Mouse (Mus musculus) hindbrain, embryonic 14.5 days (tissue): ENCODE measurements around the gene Ankrd22. TPM values are rescaled to one million over a fixed set of nuclear protein-coding genes. Genes with fewer than 3 reads are reported as not detected.

Source experiments
- ATAC-seq: fragments of 200-750 bp; cut with Nextera tagmentation; 2 replicates; pipeline ENCODE4 v1.8.0; 2017; ENCODE audit warnings: moderate number of reproducible peaks, mild to moderate bottlenecking, moderate TSS enrichment, moderate library complexity; ENCODE audit not compliant: low FRiP score
- DNase-seq: peaks from one replicate; pipeline ENCODE4 v3.0.0-alpha.2; 2015; ENCODE audit warnings: low spot score
- H3K27ac ChIP-seq: fragments of 300-500 bp; sonication (generic); 2 replicates; pipeline ENCODE4 v1.5.1; 2014; ENCODE audit warnings: mild to moderate bottlenecking, moderate library complexity
- H3K27me3 ChIP-seq: fragments of 300-500 bp; sonication (generic); 2 replicates; pipeline ENCODE4 v1.6.1; 2014; ENCODE audit warnings: mild to moderate bottlenecking, low read length, mixed read lengths; ENCODE audit not compliant: control insufficient read depth, insufficient read depth
- H3K36me3 ChIP-seq: fragments of 300-500 bp; sonication (generic); replicated peaks from 2 replicates; pipeline ENCODE4 v1.6.1; 2014; ENCODE audit not compliant: control insufficient read depth, insufficient read depth
- H3K4me1 ChIP-seq: fragments of 300-500 bp; sonication (generic); replicated peaks from 2 replicates; pipeline ENCODE4 v1.6.1; 2014; ENCODE audit warnings: antibody characterized with exemption, low read length, mixed read lengths; ENCODE audit not compliant: control insufficient read depth, insufficient read depth
- H3K4me2 ChIP-seq: fragments of 300-500 bp; sonication (generic); replicated peaks from 2 replicates; pipeline ENCODE4 v1.6.1; 2014; ENCODE audit warnings: mild to moderate bottlenecking, moderate library complexity
- H3K4me3 ChIP-seq: fragments of 300-500 bp; sonication (generic); replicated peaks from 2 replicates; pipeline ENCODE4 v1.5.1; 2014; ENCODE audit warnings: mild to moderate bottlenecking, low read length
- H3K9ac ChIP-seq: fragments of 300-500 bp; sonication (generic); 2 replicates; pipeline ENCODE4 v1.6.1; 2014
- H3K9me3 ChIP-seq: fragments of 300-500 bp; sonication (generic); 2 replicates; pipeline ENCODE4 v1.6.1; 2016; ENCODE audit warnings: low read length; ENCODE audit not compliant: control insufficient read depth
- WGBS: fragments of 180-500 bp; shearing (Covaris S2); extraction: QIAGEN DNeasy Blood & Tissue Kit; methylation state at CpG from one replicate; pipeline ENCODE4 v1.1.7; 2014; 5-methylcytosine and 5-hydroxymethylcytosine counted together
- polyA plus RNA-seq: library from polyadenylated mRNA; unstranded; fragments of >200 nt; fragmentation: Nextera tagmentation; extraction: Ambion mirVana; gene quantifications from 2 replicates; pipeline ENCODE4 v1.2.1, GENCODE M21; 2014

Gene Ankrd22
- polyA plus RNA-seq, 1 experiment from 2014 or later = not detected

GRCm38 (mm10) chr19:34202668-34203067, 36.8 kb upstream of the Ankrd22 start:
- no peak for ATAC-seq
- no peak for DNase-seq
- no peaks in the 10 kb centered on the region for H3K9me3 ChIP-seq
- no peak overlapping the region for H3K9ac ChIP-seq
- H3K4me1 ChIP-seq = no peaks in the 10 kb centered on the region
- H3K4me2 ChIP-seq = no peak overlapping the region
- no peak overlapping the region for H3K4me3 ChIP-seq
- H3K27ac ChIP-seq = no peak overlapping the region
- H3K27me3 ChIP-seq = no peaks in the 10 kb centered on the region
- H3K36me3 ChIP-seq = no peaks in the 10 kb centered on the region
- WGBS = 81% methylated on average over 2 of the region's 2 CpGs

- Histone ChIP-seq H3K9me3 (no peaks in the 10 kb centered on the region), H3K9ac (no peak overlapping the region), H3K27me3 (no peaks in the 10 kb centered on the region), H3K27ac (no peak overlapping the region), H3K36me3 (no peaks in the 10 kb centered on the region), H3K4me2 (no peak overlapping the region), H3K4me3 (no peak overlapping the region), H3K4me1 (no peaks in the 10 kb centered on the region)
- 86% methylated on average over 2 of the region's 2 CpGs for WGBS
- no peak for ATAC-seq
- DNase-seq = no peak
Observed at GRCm38 (mm10) chr19:34199488-34199887, 33.6 kb upstream of the Ankrd22 start.

- Histone ChIP-seq H3K36me3 (no peaks in the 10 kb centered on the region), H3K4me2 (no peak overlapping the region), H3K9ac (no peak overlapping the region), H3K4me1 (peaks cover 3% of the 10 kb centered on the region; the same call in 1 of the 2 replicates), H3K9me3 (no peaks in the 10 kb centered on the region), H3K27ac (no peak overlapping the region), H3K27me3 (peaks cover under 1% of the 10 kb centered on the region; the same call in 1 of the 2 replicates), H3K4me3 (no peak overlapping the region)
- 92% methylated on average over 4 of the region's 4 CpGs for WGBS
- DNase-seq = no peak
- no peak for ATAC-seq
Observed at GRCm38 (mm10) chr19:34198901-34199300, 33.0 kb upstream of the Ankrd22 start.

- H3K27me3 ChIP-seq = peaks cover 6% of the 10 kb centered on the region; the same call in 1 of the 2 replicates
- ATAC-seq (no peak), DNase-seq (no peak)
- no peak overlapping the region for H3K4me3 ChIP-seq
- H3K4me2 ChIP-seq = no peak overlapping the region
- H3K9me3 ChIP-seq = no peaks in the 10 kb centered on the region
- no peak overlapping the region for H3K9ac ChIP-seq
- H3K27ac ChIP-seq = no peak overlapping the region
- 88% methylated on average over 1 of the region's 1 CpGs for WGBS
- peaks cover 10% of the 10 kb centered on the region; the same call in 1 of the 2 replicates for H3K4me1 ChIP-seq
- H3K36me3 ChIP-seq = no peaks in the 10 kb centered on the region
Observed at GRCm38 (mm10) chr19:34198066-34198465, 32.2 kb upstream of the Ankrd22 start.

- peaks cover 10% of the 10 kb centered on the region; the same call in 1 of the 2 replicates for H3K4me1 ChIP-seq
- no peak overlapping the region for H3K9ac ChIP-seq
- H3K4me2 ChIP-seq = no peak overlapping the region
- no peak for DNase-seq
- H3K27me3 ChIP-seq = peaks cover 6% of the 10 kb centered on the region; the same call in 1 of the 2 replicates
- no peak for ATAC-seq
- 80% methylated on average over 2 of the region's 2 CpGs for WGBS
- no peaks in the 10 kb centered on the region for H3K36me3 ChIP-seq
- H3K4me3 ChIP-seq = no peak overlapping the region
- H3K9me3 ChIP-seq = no peaks in the 10 kb centered on the region
- no peak overlapping the region for H3K27ac ChIP-seq
Observed at GRCm38 (mm10) chr19:34195031-34195430, 29.2 kb upstream of the Ankrd22 start.

GRCm38 (mm10) chr19:34194132-34194745, 28.4 kb upstream of the Ankrd22 start:
- Histone ChIP-seq H3K4me3 (peak overlapping the region; percentile 60; the same call in 1 of the 2 replicates), H3K9ac (no peak overlapping the region), H3K27ac (no peak overlapping the region), H3K4me1 (peaks cover 10% of the 10 kb centered on the region; the same call in 1 of the 2 replicates), H3K4me2 (peak overlapping the region; percentile 86), H3K9me3 (no peaks in the 10 kb centered on the region), H3K36me3 (no peaks in the 10 kb centered on the region), H3K27me3 (peaks cover 6% of the 10 kb centered on the region; the same call in 1 of the 2 replicates)
- no peak for DNase-seq
- 89% methylated on average over 6 of the region's 6 CpGs for WGBS
- ATAC-seq = no peak

GRCm38 (mm10) chr19:34193683-34194082, 27.8 kb upstream of the Ankrd22 start:
- 60% methylated on average over 9 of the region's 9 CpGs for WGBS
- DNase-seq (no peak), ATAC-seq (no peak)
- H3K9ac ChIP-seq = peak overlapping the region; percentile 78; the same call in 1 of the 2 replicates
- H3K27ac ChIP-seq = no peak overlapping the region
- no peaks in the 10 kb centered on the region for H3K36me3 ChIP-seq
- peaks cover 10% of the 10 kb centered on the region; the same call in 1 of the 2 replicates for H3K4me1 ChIP-seq
- H3K4me3 ChIP-seq = peak overlapping the region; percentile 60
- peak overlapping the region; percentile 86 for H3K4me2 ChIP-seq
- H3K9me3 ChIP-seq = no peaks in the 10 kb centered on the region
- peaks cover 6% of the 10 kb centered on the region; the same call in 1 of the 2 replicates for H3K27me3 ChIP-seq

- Histone ChIP-seq H3K9me3 (no peaks in the 10 kb centered on the region), H3K4me3 (peak overlapping the region; percentile 60), H3K27me3 (peaks cover 6% of the 10 kb centered on the region; the same call in 1 of the 2 replicates), H3K4me2 (peak overlapping the region; percentile 86), H3K9ac (peak overlapping the region; percentile 78), H3K27ac (no peak overlapping the region), H3K36me3 (no peaks in the 10 kb centered on the region), H3K4me1 (peaks cover 10% of the 10 kb centered on the region; the same call in 1 of the 2 replicates)
- DNase-seq (peak; percentile 45), ATAC-seq (no peak)
- 7% methylated on average over 9 of the region's 9 CpGs for WGBS
Observed at GRCm38 (mm10) chr19:34193149-34193548, 27.3 kb upstream of the Ankrd22 start.

- Histone ChIP-seq H3K4me2 (peak within 1 kb of the TSS; percentile 86), H3K4me3 (peak within 1 kb of the TSS; percentile 60), H3K9ac (peak within 1 kb of the TSS; percentile 78), H3K27ac (peak within 1 kb of the TSS; percentile 74), H3K4me1 (peaks cover 10% of the 10 kb centered on the region; the same call in 1 of the 2 replicates), H3K9me3 (no peaks in the 10 kb centered on the region), H3K27me3 (peaks cover 6% of the 10 kb centered on the region; the same call in 1 of the 2 replicates), H3K36me3 (no peaks in the 10 kb centered on the region)
- peak; percentile 85 for ATAC-seq
- DNase-seq = peak; percentile 65
- WGBS = under 1% methylated on average over 62 of the region's 62 CpGs
Observed at GRCm38 (mm10) chr19:34192008-34192963, 26.4 kb upstream of the Ankrd22 start, which contains the start of gene Stambpl1. TSS of gene Stambpl1 (plus strand) at chr19:34192229.
